Mouse (Mus musculus) MEL (cell line): Measurements from ENCODE around the gene Rnd1. TPM values are rescaled to one million over a fixed set of nuclear protein-coding genes. Genes with fewer than 3 reads are reported as not detected.
A peak's percentile ranks its signal among the peaks of the same experiment; 100 is the strongest.

Experiments
- DNase-seq: peaks from one replicate; pipeline ENCODE4 v3.0.0; 2011; ENCODE audit warnings: low read depth, low spot score
- H3K27ac ChIP-seq: 2 replicates; pipeline ENCODE4 v1.5.1; 2012; ENCODE audit warnings: low read depth, mild to moderate bottlenecking, control low read depth, low read length, moderate library complexity; ENCODE audit not compliant: control insufficient read depth
- H3K27me3 ChIP-seq, 2 experiments: fragments of 150-350 bp in 1 of 2; sonication (generic) in 1 of 2; 2 replicates each; pipeline ENCODE4 v1.6.1; 2012; ENCODE audit warnings: low read length in 2 of 2, mild to moderate bottlenecking in 2 of 2, improper control_type of control experiment in 1 of 2, moderate library complexity in 1 of 2; ENCODE audit not compliant: insufficient read depth in 2 of 2, control insufficient read depth in 1 of 2
- H3K36me3 ChIP-seq, 2 experiments: 2 replicates each; pipeline ENCODE4 v1.6.1; 2012 to 2014; ENCODE audit warnings: low read length in 2 of 2, improper control_type of control experiment in 1 of 2, inconsistent platforms in 1 of 2, mild to moderate bottlenecking in 1 of 2; ENCODE audit not compliant: insufficient read depth in 2 of 2, control insufficient read depth in 1 of 2
- H3K4me1 ChIP-seq, 2 experiments: fragments of 150-350 bp in 1 of 2; sonication (generic) in 1 of 2; 2 replicates each; pipeline ENCODE4 v1.6.1; 2012; ENCODE audit warnings: low read length in 2 of 2, improper control_type of control experiment in 1 of 2, mild to moderate bottlenecking in 1 of 2; ENCODE audit not compliant: insufficient read depth in 2 of 2, control insufficient read depth in 1 of 2
- H3K4me3 ChIP-seq, 2 experiments: fragments of 150-350 bp in 1 of 2; sonication (generic) in 1 of 2; 2 replicates each; pipeline ENCODE4 v1.5.1; 2012; ENCODE audit warnings: low read depth in 2 of 2, low read length in 2 of 2, mild to moderate bottlenecking in 2 of 2, moderate library complexity in 2 of 2, control low read depth in 1 of 2, improper control_type of control experiment in 1 of 2; ENCODE audit not compliant: control insufficient read depth in 1 of 2, insufficient read depth in 1 of 2
- H3K79me2 ChIP-seq: 2 replicates; pipeline ENCODE4 v1.6.1; 2012; ENCODE audit warnings: mild to moderate bottlenecking, low read length, moderate library complexity; ENCODE audit not compliant: control insufficient read depth, poor library complexity, insufficient read depth
- H3K9ac ChIP-seq: 2 replicates; pipeline ENCODE4 v1.6.1; 2012; ENCODE audit warnings: low read depth, mild to moderate bottlenecking, control low read depth, low read length, moderate library complexity; ENCODE audit not compliant: control insufficient read depth, poor library complexity, severe bottlenecking
- H3K9me3 ChIP-seq: fragments of 150-350 bp; sonication (generic); replicated peaks from 2 replicates; pipeline ENCODE4 v1.6.1; 2012; ENCODE audit warnings: mild to moderate bottlenecking, low read length, improper control_type of control experiment, moderate library complexity; ENCODE audit not compliant: insufficient read depth
- BHLHE40 ChIP-seq: IDR thresholded peaks from 2 replicates; pipeline ENCODE4 v1.6.1; 2012; ENCODE audit warnings: low read depth, mild to moderate bottlenecking, inconsistent platforms, low read length, improper control_type of control experiment, borderline replicate concordance
- CHD1 ChIP-seq: IDR thresholded peaks from 2 replicates; pipeline ENCODE4 v1.6.1; 2012; ENCODE audit warnings: low read depth, mild to moderate bottlenecking, inconsistent platforms, low read length, improper control_type of control experiment
- CHD2 ChIP-seq: IDR thresholded peaks from 2 replicates; pipeline ENCODE4 v1.6.1; 2011; ENCODE audit warnings: low read length, improper control_type of control experiment
- E2F4 ChIP-seq: IDR thresholded peaks from 2 replicates; pipeline ENCODE4 v1.6.1; 2011; ENCODE audit warnings: low read depth, low read length, improper control_type of control experiment, borderline replicate concordance
- ELF1 ChIP-seq: IDR thresholded peaks from 2 replicates; pipeline ENCODE4 v1.6.1; 2014; ENCODE audit warnings: low read depth, mild to moderate bottlenecking, inconsistent platforms, low read length, improper control_type of control experiment, moderate library complexity
- EP300 ChIP-seq, 2 experiments: IDR thresholded peaks; 2 replicates each; pipeline ENCODE4 v1.6.1; 2011; ENCODE audit warnings: improper control_type of control experiment in 2 of 2, low read length in 2 of 2, low read depth in 1 of 2, mild to moderate bottlenecking in 1 of 2
- ETS1 ChIP-seq: IDR thresholded peaks from 2 replicates; pipeline ENCODE4 v1.6.1; 2012; ENCODE audit warnings: low read depth, mild to moderate bottlenecking, inconsistent platforms, low read length, improper control_type of control experiment, moderate library complexity
- GABPA ChIP-seq: IDR thresholded peaks from 2 replicates; pipeline ENCODE4 v1.6.1; 2012; ENCODE audit warnings: low read depth, mild to moderate bottlenecking, inconsistent platforms, low read length, improper control_type of control experiment, moderate library complexity
- GATA1 ChIP-seq: IDR thresholded peaks from 2 replicates; pipeline ENCODE4 v1.6.1; 2011; ENCODE audit warnings: low read depth, low read length, improper control_type of control experiment
- HCFC1 ChIP-seq: IDR thresholded peaks from 2 replicates; pipeline ENCODE4 v1.6.1; 2012; ENCODE audit warnings: low read depth, mild to moderate bottlenecking, inconsistent platforms, low read length, improper control_type of control experiment, moderate library complexity
- JUND ChIP-seq: IDR thresholded peaks from 2 replicates; pipeline ENCODE4 v1.6.1; 2011; ENCODE audit warnings: low read depth, mild to moderate bottlenecking, improper control_type of control experiment, low read length
- KAT2A ChIP-seq: conservative IDR thresholded peaks from 2 replicates; pipeline ENCODE4 v1.6.1; 2012; ENCODE audit warnings: low read depth, low read length, improper control_type of control experiment, inconsistent platforms
- MAFK ChIP-seq: IDR thresholded peaks from 2 replicates; pipeline ENCODE4 v1.6.1; 2011; ENCODE audit warnings: low read depth, mild to moderate bottlenecking, low read length, improper control_type of control experiment, borderline replicate concordance
- MAX ChIP-seq: IDR thresholded peaks from 2 replicates; pipeline ENCODE4 v1.6.1; 2011; ENCODE audit warnings: low read length, improper control_type of control experiment
- MAZ ChIP-seq: IDR thresholded peaks from 2 replicates; pipeline ENCODE4 v1.6.1; 2012; ENCODE audit warnings: low read depth, mild to moderate bottlenecking, inconsistent platforms, low read length, improper control_type of control experiment
- MEF2A ChIP-seq: IDR thresholded peaks from 2 replicates; pipeline ENCODE4 v1.6.1; 2014; ENCODE audit warnings: low read depth, mild to moderate bottlenecking, inconsistent platforms, low read length, improper control_type of control experiment; ENCODE audit not compliant: poor library complexity, insufficient replicate concordance, severe bottlenecking; ENCODE audit errors: extremely low read depth
- MXI1 ChIP-seq: IDR thresholded peaks from 2 replicates; pipeline ENCODE4 v1.6.1; 2011; ENCODE audit warnings: mild to moderate bottlenecking, low read depth, low read length, improper control_type of control experiment
- MYB ChIP-seq: IDR thresholded peaks from 2 replicates; pipeline ENCODE4 v1.6.1; 2011; ENCODE audit warnings: mild to moderate bottlenecking, low read depth, low read length, improper control_type of control experiment
- MYC ChIP-seq: IDR thresholded peaks from 2 replicates; pipeline ENCODE4 v1.6.1; 2011; ENCODE audit warnings: low read depth, mild to moderate bottlenecking, low read length, improper control_type of control experiment, moderate library complexity
- NELFE ChIP-seq: IDR thresholded peaks from 2 replicates; pipeline ENCODE4 v1.6.1; 2011; ENCODE audit warnings: low read depth, low read length, improper control_type of control experiment
- NRF1 ChIP-seq: IDR thresholded peaks from 2 replicates; pipeline ENCODE4 v1.6.1; 2014; ENCODE audit warnings: low read depth, mild to moderate bottlenecking, inconsistent platforms, low read length, improper control_type of control experiment, moderate library complexity; ENCODE audit not compliant: poor library complexity, insufficient read depth, severe bottlenecking
- POLR2A ChIP-seq, 2 experiments: IDR thresholded peaks; 2 replicates each; pipeline ENCODE4 v1.6.1; 2011 to 2012; ENCODE audit warnings: low read length in 2 of 2, mild to moderate bottlenecking in 2 of 2, control low read depth in 1 of 2, improper control_type of control experiment in 1 of 2, low read depth in 1 of 2, moderate library complexity in 1 of 2; ENCODE audit not compliant: control insufficient read depth in 1 of 2, insufficient read depth in 1 of 2, poor library complexity in 1 of 2
- POLR2AphosphoS2 ChIP-seq: IDR thresholded peaks from 2 replicates; pipeline ENCODE4 v1.6.1; 2011; ENCODE audit warnings: low read length, improper control_type of control experiment
- POLR2AphosphoS5 ChIP-seq: IDR thresholded peaks from 2 replicates; pipeline ENCODE4 v1.6.1; 2012; ENCODE audit warnings: low read depth, borderline replicate concordance, mild to moderate bottlenecking, inconsistent platforms, low read length, moderate library complexity, mixed read lengths
- RAD21 ChIP-seq: IDR thresholded peaks from 2 replicates; pipeline ENCODE4 v1.6.1; 2011; ENCODE audit warnings: mild to moderate bottlenecking, low read depth, low read length, improper control_type of control experiment
- RCOR1 ChIP-seq: IDR thresholded peaks from 2 replicates; pipeline ENCODE4 v1.6.1; 2012; ENCODE audit warnings: low read depth, mild to moderate bottlenecking, inconsistent platforms, low read length, improper control_type of control experiment
- SIN3A ChIP-seq: IDR thresholded peaks from 2 replicates; pipeline ENCODE4 v1.6.1; 2012; ENCODE audit warnings: low read length, improper control_type of control experiment, inconsistent platforms
- SMC3 ChIP-seq: IDR thresholded peaks from 2 replicates; pipeline ENCODE4 v1.6.1; 2011; ENCODE audit warnings: low read depth, low read length, improper control_type of control experiment
- TAL1 ChIP-seq: IDR thresholded peaks from 2 replicates; pipeline ENCODE4 v1.6.1; 2012; ENCODE audit warnings: mild to moderate bottlenecking, inconsistent platforms, low read length, moderate library complexity, mixed read lengths
- TBP ChIP-seq: IDR thresholded peaks from 2 replicates; pipeline ENCODE4 v1.8.0; 2011; ENCODE audit warnings: low read depth, low read length, improper control_type of control experiment
- TCF12 ChIP-seq: IDR thresholded peaks from 2 replicates; pipeline ENCODE4 v1.6.1; 2014; ENCODE audit warnings: low read depth, mild to moderate bottlenecking, inconsistent platforms, low read length, improper control_type of control experiment, moderate library complexity
- UBTF ChIP-seq: IDR thresholded peaks from 2 replicates; pipeline ENCODE4 v1.6.1; 2012; ENCODE audit warnings: low read depth, mild to moderate bottlenecking, inconsistent platforms, low read length, improper control_type of control experiment, moderate library complexity, borderline replicate concordance; ENCODE audit not compliant: insufficient read depth
- ZC3H11A ChIP-seq: IDR thresholded peaks from 2 replicates; pipeline ENCODE4 v1.6.1; 2012; ENCODE audit warnings: low read depth, mild to moderate bottlenecking, inconsistent platforms, low read length, improper control_type of control experiment
- ZKSCAN1 ChIP-seq: IDR thresholded peaks from 2 replicates; pipeline ENCODE4 v1.6.1; 2012; ENCODE audit warnings: low read depth, mild to moderate bottlenecking, inconsistent platforms, low read length, improper control_type of control experiment, moderate library complexity
- ZNF384 ChIP-seq: IDR thresholded peaks from 2 replicates; pipeline ENCODE4 v1.6.1; 2012; ENCODE audit warnings: low read depth, mild to moderate bottlenecking, inconsistent platforms, low read length, improper control_type of control experiment
- polyA plus RNA-seq, 2 experiments: library from polyadenylated mRNA; stranded (reverse) in 1 of 2; unstranded in 1 of 2; fragments of >175 nt in 1 of 2; fragments of >200 nt in 1 of 2; gene quantifications; 2 replicates each; pipeline versions ENCODE4 v1.2.1 to v1.2.4; 2012; ENCODE audit warnings: low replicate concordance in 2 of 2, low read depth in 1 of 2; ENCODE audit not compliant: insufficient read length in 2 of 2, insufficient read depth in 1 of 2, missing spikeins in 1 of 2
- total RNA-seq: library from RNA; depleted of rRNA; stranded (reverse); fragments of 300-350 nt; gene quantifications from 2 replicates; pipeline ENCODE4 v1.2.3, GENCODE M21; 2012

The Rnd1 gene
- total and polyA plus RNA-seq, 3 experiments = 5.5 to 6.0 TPM; not detected in 1

- H3K4me1 ChIP-seq = peaks cover 8 to 12% of the 10 kb centered on the region in 2 experiments; a peak in 3 of 4 replicates
- H3K27ac ChIP-seq = peak overlapping the region; percentile 49
- peak; percentile 90 for DNase-seq
- H3K9ac ChIP-seq = peak overlapping the region; percentile 46
- H3K79me2 ChIP-seq = peaks cover 28% of the 10 kb centered on the region
- H3K36me3 ChIP-seq = peaks cover 0 to 16% of the 10 kb centered on the region in 2 experiments; a peak in 2 of 4 replicates
- H3K27me3 ChIP-seq = no peaks in the 10 kb centered on the region
- H3K9me3 ChIP-seq = no peaks in the 10 kb centered on the region
- peak overlapping the region; percentile 74 to 83 for H3K4me3 ChIP-seq
- TF ChIP-seq MAZ = peak; percentile 74
- peak; percentile 58; the same call in 1 of the 2 replicates for TF ChIP-seq MYC
- TF ChIP-seq KAT2A = no peak
- peak; percentile 67 for TF ChIP-seq NRF1
- TF ChIP-seq ZKSCAN1 = no peak
- peak; percentile 74 for TF ChIP-seq JUND
- TF ChIP-seq ETS1 = 0 out of 2 replicates have a peak, but pooled peaks have one; percentile 26
- peak; percentile 35; the same call in 1 of the 2 replicates for TF ChIP-seq TCF12
- TF ChIP-seq SMC3 = peak; percentile 78
- no peak for TF ChIP-seq TAL1
- TF ChIP-seq NELFE = no peak
- TF ChIP-seq EP300 (IDR thresholded peaks at IDR 0.05; ENCODE audit: low read depth in 1 of 2, low read length in 2 of 2) = peak; percentile 34 to 61; a peak in 2 of 4 replicates
- TF ChIP-seq CHD2 = no peak
- TF ChIP-seq E2F4 = no peak
- no peak for TF ChIP-seq POLR2AphosphoS5
- peak; percentile 74; the same call in 1 of the 2 replicates for TF ChIP-seq MXI1
- TF ChIP-seq RAD21 = peak; percentile 88
- peak; percentile 55; the same call in 1 of the 2 replicates for TF ChIP-seq MAX
- TF ChIP-seq POLR2A (IDR thresholded peaks at IDR 0.05; ENCODE audit: control insufficient read depth in 1 of 2, insufficient read depth in 1 of 2, low read depth in 1 of 2, low read length in 2 of 2, poor library complexity in 1 of 2) = no peak
- peak; percentile 94 for TF ChIP-seq SIN3A
- TF ChIP-seq ZNF384 = peak; percentile 89
- no peak for TF ChIP-seq ELF1
- TF ChIP-seq BHLHE40 = 0 out of 2 replicates have a peak, but pooled peaks have one; percentile 9
- no peak for TF ChIP-seq MAFK
- peak; percentile 69 for TF ChIP-seq HCFC1
- peak; percentile 72 for TF ChIP-seq GATA1
- no peak for TF ChIP-seq MYB
- TF ChIP-seq MEF2A = no peak
- TF ChIP-seq ZC3H11A = peak; percentile 66
- peak; percentile 71; the same call in 1 of the 2 replicates for TF ChIP-seq TBP
- no peak for TF ChIP-seq GABPA
- peak; percentile 84; the same call in 1 of the 2 replicates for TF ChIP-seq CHD1
- TF ChIP-seq POLR2AphosphoS2 = no peak
- TF ChIP-seq UBTF = no peak
- TF ChIP-seq RCOR1 = 0 out of 2 replicates have a peak, but pooled peaks have one; percentile 27
Measured at GRCm38 (mm10) chr15:98664042-98664907, 13.0 kb downstream of the Rnd1 start.
